Mouse (Mus musculus): ENCODE measurements around the gene Plcl1.

GRCm38 (mm10) chr1:55770072-55770785 lies 364.5 kb downstream of the Plcl1 start:
- TF ChIP-seq CTCF (IDR thresholded peaks at IDR 0.05; ENCODE audit: extremely low read depth, insufficient read length, insufficient replicate concordance, low read depth, low read length): no peak
- no peak for TF ChIP-seq POLR2A (IDR thresholded peaks at IDR 0.05; ENCODE audit: low read depth, low read length)

All from small intestine, adult 2 months (tissue).